Mouse (Mus musculus) liver, embryonic 11.5 days (tissue): ENCODE results near the gene Chl1. TPM values are rescaled to one million over a fixed set of nuclear protein-coding genes. Genes with fewer than 3 reads are reported as not detected.

Experiments used
- ATAC-seq: fragments of 200-750 bp; cut with Nextera tagmentation; replicated peaks from 2 replicates; pipeline ENCODE4 v1.8.0; 2017; ENCODE audit warnings: moderate number of reproducible peaks, mild to moderate bottlenecking, moderate TSS enrichment, moderate library complexity; ENCODE audit not compliant: low FRiP score
- DNase-seq: peaks from one replicate; pipeline ENCODE4 v3.0.0-alpha.2; 2017; ENCODE audit warnings: low spot score
- H3K27ac ChIP-seq: fragments of 300-500 bp; sonication (generic); 2 replicates; pipeline ENCODE4 v1.5.1; 2014; ENCODE audit warnings: mild to moderate bottlenecking, low read depth, low read length, control low read depth
- H3K27me3 ChIP-seq: fragments of 300-500 bp; sonication (generic); replicated peaks from 2 replicates; pipeline ENCODE4 v1.6.1; 2014; ENCODE audit warnings: low read length, mixed read lengths; ENCODE audit not compliant: control insufficient read depth, insufficient read depth
- H3K36me3 ChIP-seq: fragments of 300-500 bp; sonication (generic); 2 replicates; pipeline ENCODE4 v1.6.1; 2014; ENCODE audit warnings: mild to moderate bottlenecking, low read length, moderate library complexity, mixed read lengths; ENCODE audit not compliant: control insufficient read depth, insufficient read depth
- H3K4me1 ChIP-seq: fragments of 300-500 bp; sonication (generic); replicated peaks from 2 replicates; pipeline ENCODE4 v1.6.1; 2014; ENCODE audit warnings: low read length, mixed read lengths; ENCODE audit not compliant: control insufficient read depth, insufficient read depth
- H3K4me2 ChIP-seq: fragments of 300-500 bp; sonication (generic); 2 replicates; pipeline ENCODE4 v1.6.1; 2014; ENCODE audit warnings: mild to moderate bottlenecking, control low read depth, moderate library complexity
- H3K4me3 ChIP-seq: fragments of 300-500 bp; sonication (generic); 2 replicates; pipeline ENCODE4 v1.5.1; 2014; ENCODE audit warnings: low read depth, low read length, control low read depth
- H3K9ac ChIP-seq: fragments of 300-500 bp; sonication (generic); 2 replicates; pipeline ENCODE4 v1.6.1; 2014; ENCODE audit warnings: low read depth, low read length, control low read depth
- H3K9me3 ChIP-seq: fragments of 300-500 bp; sonication (generic); 2 replicates; pipeline ENCODE4 v1.6.1; 2016; ENCODE audit warnings: low read length, inconsistent platforms, mixed read lengths; ENCODE audit not compliant: control insufficient read depth
- WGBS: fragments of 180-500 bp; shearing (Covaris S2); extraction: QIAGEN DNeasy Blood & Tissue Kit; methylation state at CpG from one replicate; pipeline ENCODE4 v1.1.7; 2014; 5-methylcytosine and 5-hydroxymethylcytosine counted together
- polyA plus RNA-seq: library from polyadenylated mRNA; unstranded; fragments of >200 nt; fragmentation: Nextera tagmentation; extraction: Ambion mirVana; gene quantifications from 2 replicates; pipeline ENCODE4 v1.2.1, GENCODE M21; 2014

Chl1 gene
- polyA plus RNA-seq, 1 experiment from 2014 or later, result 0.32 TPM

- no peak overlapping the region for H3K4me3 ChIP-seq
- 59% methylated on average over 4 of the region's 4 CpGs for WGBS
- no peak overlapping the region for H3K9ac ChIP-seq
- no peak for DNase-seq
- no peaks in the 10 kb centered on the region for H3K36me3 ChIP-seq
- H3K9me3 ChIP-seq, result no peaks in the 10 kb centered on the region
- no peaks in the 10 kb centered on the region for H3K4me1 ChIP-seq
- no peaks in the 10 kb centered on the region for H3K27me3 ChIP-seq
- H3K27ac ChIP-seq, result no peak overlapping the region
- no peak overlapping the region for H3K4me2 ChIP-seq
- ATAC-seq, result no peak
Observed at GRCm38 (mm10) chr6:103753891-103754290, 243.5 kb downstream of the Chl1 start.

- ATAC-seq, result no peak
- WGBS, result 69% methylated on average over 3 of the region's 3 CpGs
- H3K4me1 ChIP-seq, result no peaks in the 10 kb centered on the region
Observed at GRCm38 (mm10) chr6:103766830-103767229, 256.4 kb downstream of the Chl1 start.

GRCm38 (mm10) chr6:103781058-103781457 is 270.7 kb downstream of the Chl1 start:
- H3K4me3 ChIP-seq, result no peak overlapping the region
- H3K27me3 ChIP-seq, result no peaks in the 10 kb centered on the region
- no peak overlapping the region for H3K4me2 ChIP-seq
- H3K27ac ChIP-seq, result no peak overlapping the region
- H3K9me3 ChIP-seq, result no peaks in the 10 kb centered on the region
- DNase-seq, result no peak
- no peaks in the 10 kb centered on the region for H3K4me1 ChIP-seq
- ATAC-seq, result no peak
- WGBS, result 80% methylated on average over 5 of the region's 5 CpGs
- H3K9ac ChIP-seq, result no peak overlapping the region
- no peaks in the 10 kb centered on the region for H3K36me3 ChIP-seq

More at GRCm38 (mm10) chr6:103766830-103767229, 256.4 kb downstream of the Chl1 start:
- Histone ChIP-seq H3K4me3 (no peak overlapping the region), H3K27me3 (no peaks in the 10 kb centered on the region), H3K4me2 (no peak overlapping the region), H3K9me3 (no peaks in the 10 kb centered on the region), H3K9ac (no peak overlapping the region), H3K36me3 (no peaks in the 10 kb centered on the region), H3K27ac (no peak overlapping the region)
- no peak for DNase-seq

DNA sequence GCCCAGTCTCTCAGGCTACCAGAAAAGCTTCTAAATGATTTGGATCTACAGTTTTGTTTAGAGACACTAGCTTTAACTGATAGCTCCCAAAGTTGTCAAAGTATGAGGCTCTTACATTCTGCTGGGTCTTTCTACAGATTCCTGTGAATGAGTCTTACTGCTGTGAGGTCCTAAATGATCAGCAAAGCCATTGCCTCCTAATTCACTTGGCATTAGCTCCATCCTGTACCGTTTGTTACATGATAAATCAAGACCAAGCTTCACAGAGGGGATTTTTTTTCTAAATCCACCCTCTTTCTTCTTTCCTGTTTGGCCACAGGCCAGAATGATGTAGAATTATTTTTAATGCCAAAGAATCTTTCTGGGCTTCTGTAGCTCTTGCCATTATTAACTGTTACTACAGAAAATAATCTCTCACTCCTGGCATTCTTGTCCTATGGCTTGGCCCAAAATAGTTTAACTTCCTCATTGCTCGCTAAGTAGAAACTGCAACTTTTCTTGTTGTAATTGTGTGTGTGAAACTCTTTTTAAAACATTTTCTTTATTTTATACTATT is 280.8 kb downstream of the Chl1 start:
- Histone ChIP-seq H3K9ac (no peak overlapping the region), H3K4me1 (no peaks in the 10 kb centered on the region), H3K36me3 (no peaks in the 10 kb centered on the region), H3K27ac (no peak overlapping the region), H3K9me3 (no peaks in the 10 kb centered on the region), H3K4me3 (no peak overlapping the region), H3K4me2 (no peak overlapping the region), H3K27me3 (no peaks in the 10 kb centered on the region)
- no peak for ATAC-seq
- DNase-seq, result no peak
- 57% methylated on average over 2 of the region's 2 CpGs for WGBS

- Histone ChIP-seq H3K4me3 (no peak overlapping the region), H3K27ac (no peak overlapping the region), H3K36me3 (no peaks in the 10 kb centered on the region), H3K9ac (no peak overlapping the region), H3K4me2 (no peak overlapping the region), H3K9me3 (no peaks in the 10 kb centered on the region), H3K27me3 (no peaks in the 10 kb centered on the region), H3K4me1 (no peaks in the 10 kb centered on the region)
- 76% methylated on average over 1 of the region's 1 CpGs for WGBS
- no peak for ATAC-seq
- no peak for DNase-seq
Observed at GRCm38 (mm10) chr6:103795241-103795640, 284.9 kb downstream of the Chl1 start.
